Mouse (Mus musculus) forebrain, embryonic 16.5 days (tissue): ENCODE results near the gene Cd34. TPM values are rescaled to one million over a fixed set of nuclear protein-coding genes. Genes with fewer than 3 reads are reported as not detected.

Experiments
- ATAC-seq: fragments of 200-750 bp; cut with Nextera tagmentation; 2 replicates; pipeline ENCODE4 v1.8.0; 2017; ENCODE audit warnings: mild to moderate bottlenecking, moderate library complexity
- H3K27ac ChIP-seq: fragments of 300-500 bp; sonication (generic); 2 replicates; pipeline ENCODE4 v1.5.1; 2014; ENCODE audit warnings: low read length, control low read depth
- H3K27me3 ChIP-seq: fragments of 300-500 bp; sonication (generic); replicated peaks from 2 replicates; pipeline ENCODE4 v1.6.1; 2014; ENCODE audit warnings: low read length; ENCODE audit not compliant: control insufficient read depth, insufficient read depth
- H3K36me3 ChIP-seq: fragments of 300-500 bp; sonication (generic); 2 replicates; pipeline ENCODE4 v1.6.1; 2014; ENCODE audit not compliant: control insufficient read depth, insufficient read depth
- H3K4me1 ChIP-seq: fragments of 300-500 bp; sonication (generic); replicated peaks from 2 replicates; pipeline ENCODE4 v1.6.1; 2014; ENCODE audit warnings: low read length; ENCODE audit not compliant: control insufficient read depth, insufficient read depth
- H3K4me2 ChIP-seq: fragments of 300-500 bp; sonication (generic); 2 replicates; pipeline ENCODE4 v1.6.1; 2014; ENCODE audit warnings: mild to moderate bottlenecking, low read length, control low read depth
- H3K4me3 ChIP-seq: fragments of 300-500 bp; sonication (generic); replicated peaks from 2 replicates; pipeline ENCODE4 v1.5.1; 2014; ENCODE audit warnings: mild to moderate bottlenecking, low read length, control low read depth
- H3K9ac ChIP-seq: fragments of 300-500 bp; sonication (generic); replicated peaks from 2 replicates; pipeline ENCODE4 v1.6.1; 2014; ENCODE audit warnings: low read depth, low read length, control low read depth
- H3K9me3 ChIP-seq: fragments of 300-500 bp; sonication (generic); 2 replicates; pipeline ENCODE4 v1.6.1; 2016; ENCODE audit warnings: low read length; ENCODE audit not compliant: control insufficient read depth
- WGBS: fragments of 180-500 bp; shearing (Covaris S2); extraction: QIAGEN DNeasy Blood & Tissue Kit; methylation state at CpG from one replicate; pipeline ENCODE4 v1.1.7; 2014; 5-methylcytosine and 5-hydroxymethylcytosine counted together
- polyA plus RNA-seq: library from polyadenylated mRNA; unstranded; fragments of >200 nt; fragmentation: Nextera tagmentation; extraction: Ambion mirVana; gene quantifications from 2 replicates; pipeline ENCODE4 v1.2.1, GENCODE M21; 2015

Cd34 gene
- polyA plus RNA-seq, 1 experiment from 2014 or later = 25.7 TPM

- no peaks in the 10 kb centered on the region for H3K27me3 ChIP-seq
- peak; percentile 19 for ATAC-seq
- WGBS = 27% methylated on average over 4 of the region's 5 CpGs
- H3K4me3 ChIP-seq = peak overlapping the region; percentile 7; the same call in 1 of the 2 replicates
- H3K4me2 ChIP-seq = peak overlapping the region; percentile 58
- H3K4me1 ChIP-seq = peaks cover 16% of the 10 kb centered on the region
- H3K9ac ChIP-seq = no peak overlapping the region
- no peaks in the 10 kb centered on the region for H3K36me3 ChIP-seq
- H3K9me3 ChIP-seq = no peaks in the 10 kb centered on the region
- no peak overlapping the region for H3K27ac ChIP-seq
These were observed 39.5 kb downstream of the Cd34 start for GRCm38 (mm10) chr1:194977946-194978720.

- Histone ChIP-seq H3K36me3 (no peaks in the 10 kb centered on the region), H3K4me1 (peaks cover 18% of the 10 kb centered on the region), H3K27me3 (no peaks in the 10 kb centered on the region), H3K27ac (no peak overlapping the region), H3K4me2 (no peak overlapping the region), H3K9me3 (no peaks in the 10 kb centered on the region), H3K9ac (no peak overlapping the region), H3K4me3 (no peak overlapping the region)
- no peak for ATAC-seq
- 100% methylated on average over 1 of the region's 1 CpGs for WGBS
These were observed 42.3 kb downstream of the Cd34 start for GRCm38 (mm10) chr1:194980826-194981435.

GRCm38 (mm10) chr1:194982931-194983690 is 44.5 kb downstream of the Cd34 start:
- Histone ChIP-seq H3K36me3 (no peaks in the 10 kb centered on the region), H3K27me3 (no peaks in the 10 kb centered on the region), H3K9ac (no peak overlapping the region), H3K4me2 (no peak overlapping the region), H3K4me3 (no peak overlapping the region), H3K4me1 (peaks cover 4% of the 10 kb centered on the region), H3K27ac (peak overlapping the region; percentile 33; the same call in 1 of the 2 replicates), H3K9me3 (no peaks in the 10 kb centered on the region)
- ATAC-seq = peak; percentile 38
- 58% methylated on average over 5 of the region's 5 CpGs for WGBS

GRCm38 (mm10) chr1:194984914-194985313 is 46.3 kb downstream of the Cd34 start:
- Histone ChIP-seq H3K27ac (no peak overlapping the region), H3K36me3 (no peaks in the 10 kb centered on the region), H3K4me2 (no peak overlapping the region), H3K4me1 (peaks cover 3% of the 10 kb centered on the region; the same call in 1 of the 2 replicates), H3K9me3 (no peaks in the 10 kb centered on the region), H3K27me3 (no peaks in the 10 kb centered on the region), H3K9ac (no peak overlapping the region), H3K4me3 (no peak overlapping the region)
- WGBS = 83% methylated on average over 3 of the region's 3 CpGs
- ATAC-seq = no peak

- Histone ChIP-seq H3K9ac (no peak overlapping the region), H3K4me3 (no peak overlapping the region), H3K4me1 (peaks cover 3% of the 10 kb centered on the region; the same call in 1 of the 2 replicates), H3K27me3 (no peaks in the 10 kb centered on the region), H3K4me2 (no peak overlapping the region), H3K27ac (no peak overlapping the region), H3K36me3 (no peaks in the 10 kb centered on the region), H3K9me3 (no peaks in the 10 kb centered on the region)
- WGBS = 91% methylated on average over 4 of the region's 4 CpGs
- no peak for ATAC-seq
These were observed 47.0 kb downstream of the Cd34 start for GRCm38 (mm10) chr1:194985442-194986210.

GRCm38 (mm10) chr1:194989024-194989423 is 50.4 kb downstream of the Cd34 start:
- H3K27me3 ChIP-seq = no peaks in the 10 kb centered on the region
- H3K4me2 ChIP-seq = no peak overlapping the region
- no peak for ATAC-seq
- H3K9ac ChIP-seq = no peak overlapping the region
- no peaks in the 10 kb centered on the region for H3K36me3 ChIP-seq
- H3K4me3 ChIP-seq = no peak overlapping the region
- H3K4me1 ChIP-seq = no peaks in the 10 kb centered on the region
- H3K9me3 ChIP-seq = no peaks in the 10 kb centered on the region
- WGBS = 95% methylated on average over 1 of the region's 1 CpGs
- no peak overlapping the region for H3K27ac ChIP-seq

GRCm38 (mm10) chr1:194990976-194991375 is 52.4 kb downstream of the Cd34 start:
- Histone ChIP-seq H3K27me3 (no peaks in the 10 kb centered on the region), H3K27ac (no peak overlapping the region), H3K36me3 (no peaks in the 10 kb centered on the region), H3K4me2 (no peak overlapping the region), H3K9me3 (no peaks in the 10 kb centered on the region), H3K4me3 (no peak overlapping the region), H3K4me1 (no peaks in the 10 kb centered on the region), H3K9ac (no peak overlapping the region)
- WGBS = 89% methylated on average over 2 of the region's 2 CpGs
- ATAC-seq = no peak

GRCm38 (mm10) chr1:194991654-194992053 is 53.0 kb downstream of the Cd34 start:
- 96% methylated on average over 2 of the region's 2 CpGs for WGBS
- H3K4me1 ChIP-seq = no peaks in the 10 kb centered on the region

More at GRCm38 (mm10) chr1:194991654-194992053, 53.0 kb downstream of the Cd34 start:
- no peak overlapping the region for H3K4me2 ChIP-seq
- H3K4me3 ChIP-seq = no peak overlapping the region
- no peak overlapping the region for H3K27ac ChIP-seq
- no peaks in the 10 kb centered on the region for H3K27me3 ChIP-seq
- ATAC-seq = no peak
- no peaks in the 10 kb centered on the region for H3K9me3 ChIP-seq
- H3K36me3 ChIP-seq = no peaks in the 10 kb centered on the region
- no peak overlapping the region for H3K9ac ChIP-seq
